Mouse (Mus musculus) heart, adult 10 weeks (tissue): ENCODE data around the gene Tpt1. TPM values are rescaled to one million over a fixed set of nuclear protein-coding genes. Genes with fewer than 3 reads are reported as not detected.

ENCODE experiments used
- polyA plus RNA-seq: library from polyadenylated mRNA; stranded (reverse); fragments of 350-450 nt; fragmentation: Illumina TruSeq; extraction: RNeasy Lipid Tissue Mini Kit (QIAGEN cat#74804); gene quantifications from one replicate; pipeline ENCODE4 v1.2.3, GENCODE M21; 2014; ENCODE audit warnings: low read depth, low replicate concordance

Gene Tpt1
- polyA plus RNA-seq: 3,891 TPM

DNA sequence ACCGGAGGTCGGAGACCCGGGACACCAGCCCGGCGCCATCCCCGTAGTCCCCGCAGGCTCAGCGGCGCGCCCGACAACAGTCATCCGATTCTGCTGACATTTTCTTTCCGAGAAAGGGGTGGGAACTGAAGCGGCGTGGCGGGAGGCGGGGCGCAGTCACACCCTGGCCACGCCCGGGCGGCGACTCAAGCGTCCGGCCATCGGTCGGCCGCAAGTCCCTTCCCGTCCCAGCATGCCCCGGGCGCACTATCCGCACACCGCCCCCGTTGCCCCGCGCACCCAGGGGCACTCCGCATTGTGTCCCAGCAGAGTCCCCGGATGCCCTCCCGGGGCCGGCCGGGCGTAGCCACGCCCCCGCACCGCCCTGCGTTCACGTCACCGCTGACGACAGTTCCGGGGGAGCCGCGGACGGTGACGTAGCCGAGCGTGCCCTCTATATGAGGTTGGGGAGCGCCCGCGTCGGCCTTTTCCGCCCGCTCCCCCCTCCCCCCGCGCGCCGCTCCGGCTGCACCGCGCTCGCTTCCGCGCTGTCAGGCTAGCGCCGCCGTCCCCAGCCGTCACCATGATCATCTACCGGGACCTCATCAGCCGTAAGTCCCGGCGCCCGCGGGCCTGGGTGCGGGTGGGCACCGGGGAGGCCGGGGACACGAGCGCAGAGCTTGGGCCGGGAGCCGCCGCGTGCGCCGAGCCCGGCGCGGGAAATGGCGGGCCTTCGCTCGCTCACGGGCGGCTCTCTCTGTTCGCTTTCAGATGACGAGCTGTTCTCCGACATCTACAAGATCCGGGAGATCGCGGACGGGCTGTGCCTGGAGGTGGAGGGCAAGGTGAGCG lies at the start of gene Tpt1:
Gene Tpt1, plus strand, starts transcription at position 227 of the 831 bp plus-strand sequence.

Other genes with a start within 250 kb of the Tpt1 start
- not detected for gene Erich6b, start 202.8 kb upstream of the Tpt1 start, polyA plus RNA-seq
- gene Cog3, start 90.6 kb upstream of the Tpt1 start, polyA plus RNA-seq: 15.7 TPM
- gene Slc25a30, start 58.1 kb upstream of the Tpt1 start, polyA plus RNA-seq: 7.5 TPM
- gene Kctd4, start 109.9 kb downstream of the Tpt1 start, polyA plus RNA-seq: not detected
- 14.8 TPM for gene Gtf2f2, start 165.8 kb downstream of the Tpt1 start, polyA plus RNA-seq